Mouse (Mus musculus): Measurements from ENCODE around the gene Gm20388.

DNA sequence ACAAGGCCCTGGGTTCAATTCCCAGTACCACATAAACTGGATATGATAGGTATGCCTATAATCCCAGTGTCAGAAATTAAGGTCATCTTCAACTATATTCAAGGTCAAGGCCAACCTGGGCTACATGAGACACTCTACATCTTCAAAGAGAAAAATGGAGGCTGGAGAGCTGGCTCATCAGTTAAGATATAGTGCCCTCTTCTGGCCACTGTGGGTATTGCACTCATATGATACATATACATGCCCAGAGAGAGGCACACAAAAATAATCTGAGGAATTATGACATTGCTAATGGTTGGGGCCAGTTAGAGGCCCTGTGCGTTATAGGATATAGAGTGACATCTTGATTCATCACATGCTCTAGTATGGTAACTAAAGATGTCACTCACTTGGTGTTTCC, 523.1 kb downstream of the Gm20388 start:
- no peak for TF ChIP-seq CTCF (IDR thresholded peaks at IDR 0.05; ENCODE audit: control insufficient read depth, insufficient read depth, low read length)
- TF ChIP-seq POLR2A (IDR thresholded peaks at IDR 0.05; ENCODE audit: borderline replicate concordance, control insufficient read depth, low read depth, low read length), result no peak

Data from bone marrow, adult 2 months (tissue).